Mouse (Mus musculus) spleen, adult 12 weeks (tissue): ENCODE data around the gene Sp2.
A peak's percentile ranks its signal among the peaks of the same experiment; 100 is the strongest.

ENCODE experiments used
- DNase-seq: peaks from one replicate; pipeline ENCODE4 v3.0.0; 2022; ENCODE audit warnings: low spot score

Sp2 gene

GRCm38 (mm10) chr11:96982859-96983258 lies at the start of gene Sp2:
Sp2 (minus strand) TSS chr11:96982959.
- no peak for DNase-seq

- no peak for DNase-seq
Measured at GRCm38 (mm10) chr11:97032499-97032898, 49.7 kb upstream of the Sp2 start.

- no peak for DNase-seq
Measured at GRCm38 (mm10) chr11:97031977-97032376, 49.2 kb upstream of the Sp2 start.

GRCm38 (mm10) chr11:97030426-97030825 lies 47.7 kb upstream of the Sp2 start:
- DNase-seq: no peak

- peak; percentile 85 for DNase-seq
Measured at GRCm38 (mm10) chr11:97029686-97030417, 47.1 kb upstream of the Sp2 start, which contains the start of gene Scrn2. Scrn2 (plus strand) TSS chr11:97029938.

GRCm38 (mm10) chr11:97025721-97026344 lies 43.1 kb upstream of the Sp2 start:
- peak; percentile 79 for DNase-seq

- no peak for DNase-seq
Measured at GRCm38 (mm10) chr11:97024977-97025376, 42.2 kb upstream of the Sp2 start.

GRCm38 (mm10) chr11:97021873-97022484 lies 39.2 kb upstream of the Sp2 start:
- DNase-seq: peak; percentile 49

- no peak for DNase-seq
Measured at GRCm38 (mm10) chr11:97021121-97021765, 38.5 kb upstream of the Sp2 start.

GRCm38 (mm10) chr11:97019345-97019708 lies 36.6 kb upstream of the Sp2 start:
- DNase-seq: no peak

GRCm38 (mm10) chr11:97018583-97019344 lies 36.0 kb upstream of the Sp2 start:
- no peak for DNase-seq

GRCm38 (mm10) chr11:97017696-97018582 lies 35.2 kb upstream of the Sp2 start:
- DNase-seq: no peak

GRCm38 (mm10) chr11:97013121-97013670 lies 30.4 kb upstream of the Sp2 start, which contains the start of gene Sp6:
Sp6 (plus strand) TSS chr11:97013394.
- no peak for DNase-seq

- no peak for DNase-seq
Measured at GRCm38 (mm10) chr11:97009198-97009790, 26.5 kb upstream of the Sp2 start.

GRCm38 (mm10) chr11:97007093-97007794 lies 24.5 kb upstream of the Sp2 start:
- no peak for DNase-seq

GRCm38 (mm10) chr11:97003170-97003569 lies 20.4 kb upstream of the Sp2 start:
- no peak for DNase-seq

- DNase-seq: no peak
Measured at GRCm38 (mm10) chr11:96997380-96997956, 14.7 kb upstream of the Sp2 start.

GRCm38 (mm10) chr11:96996773-96997379 lies 14.1 kb upstream of the Sp2 start:
- no peak for DNase-seq
